Mouse (Mus musculus) kidney, adult 9 months (tissue): ENCODE data around the gene Slc22a5.

Experiments used
- DNase-seq: peaks from one replicate; pipeline ENCODE4 v3.0.0; 2022

The Slc22a5 gene

GRCm38 (mm10) chr11:53891505-53892451, at the start of gene Slc22a5:
TSS of gene Slc22a5 (minus strand) at chr11:53891660.
- DNase-seq: peak; percentile 100

GRCm38 (mm10) chr11:53931944-53932318, 40.5 kb upstream of the Slc22a5 start:
- peak; percentile 78 for DNase-seq

- DNase-seq: peak; percentile 62
Observed at GRCm38 (mm10) chr11:53931091-53931943, 39.9 kb upstream of the Slc22a5 start.

- DNase-seq: no peak
Observed at GRCm38 (mm10) chr11:53929741-53930140, 38.3 kb upstream of the Slc22a5 start.

GRCm38 (mm10) chr11:53928585-53928984, 37.1 kb upstream of the Slc22a5 start:
- DNase-seq: no peak

- no peak for DNase-seq
Observed at GRCm38 (mm10) chr11:53926303-53926702, 34.8 kb upstream of the Slc22a5 start.

- peak; percentile 72 for DNase-seq
Observed at GRCm38 (mm10) chr11:53918851-53919250, 27.4 kb upstream of the Slc22a5 start.

GRCm38 (mm10) chr11:53911011-53911410, 19.6 kb upstream of the Slc22a5 start:
- DNase-seq: no peak

- DNase-seq: no peak
Observed at GRCm38 (mm10) chr11:53908686-53909085, 17.2 kb upstream of the Slc22a5 start.

GRCm38 (mm10) chr11:53904534-53904925, 13.1 kb upstream of the Slc22a5 start:
- no peak for DNase-seq

- peak; percentile 97 for DNase-seq
Observed at GRCm38 (mm10) chr11:53903781-53904533, 12.5 kb upstream of the Slc22a5 start.

- no peak for DNase-seq
Observed at GRCm38 (mm10) chr11:53902741-53903140, 11.3 kb upstream of the Slc22a5 start.

GRCm38 (mm10) chr11:53900991-53901390, 9.5 kb upstream of the Slc22a5 start:
- no peak for DNase-seq

GRCm38 (mm10) chr11:53899981-53900380, 8.5 kb upstream of the Slc22a5 start:
- DNase-seq: no peak

- peak; percentile 90 for DNase-seq
Observed at GRCm38 (mm10) chr11:53899004-53899403, 7.5 kb upstream of the Slc22a5 start.

GRCm38 (mm10) chr11:53896935-53897334, 5.5 kb upstream of the Slc22a5 start:
- no peak for DNase-seq

GRCm38 (mm10) chr11:53893451-53893850, 2.0 kb upstream of the Slc22a5 start:
- no peak for DNase-seq

- peak; percentile 74 for DNase-seq
Observed at GRCm38 (mm10) chr11:53892716-53893416, 1.4 kb upstream of the Slc22a5 start.

- DNase-seq: no peak
Observed at GRCm38 (mm10) chr11:53890906-53891504, 455 bp downstream of the Slc22a5 start.

GRCm38 (mm10) chr11:53890225-53890624, 1.2 kb downstream of the Slc22a5 start:
- no peak for DNase-seq

GRCm38 (mm10) chr11:53889091-53889645, 2.3 kb downstream of the Slc22a5 start:
- peak; percentile 93 for DNase-seq
